Mouse (Mus musculus) lung, adult 2 months (tissue): ENCODE results near the gene Gm38100.

Source experiments
- CTCF ChIP-seq: fragments of 200-500 bp; IDR thresholded peaks from 2 replicates; pipeline ENCODE4 v1.5.1; 2011; ENCODE audit warnings: mild to moderate bottlenecking, low read length, control low read depth; ENCODE audit not compliant: insufficient read depth
- POLR2A ChIP-seq: fragments of 200-500 bp; IDR thresholded peaks from 2 replicates; pipeline ENCODE4 v1.6.1; 2011; ENCODE audit warnings: low read depth, mild to moderate bottlenecking, control low read depth, low read length, borderline replicate concordance; ENCODE audit errors: extremely low read depth

GRCm38 (mm10) chr1:175920029-175920428 is at the start of gene Gm38100:
- no peak for TF ChIP-seq CTCF
- no peak for TF ChIP-seq POLR2A
